Mouse (Mus musculus): ENCODE results near the gene A330070K13Rik.
A peak's percentile ranks its signal among the peaks of the same experiment; 100 is the strongest.

A330070K13Rik gene

GRCm38 (mm10) chr5:130384222-130384912 lies at the start of gene A330070K13Rik:
A330070K13Rik (minus strand) TSS chr5:130384631.
- DNase-seq: no peak

GRCm38 (mm10) chr5:130411516-130411915 lies 27.1 kb upstream of the A330070K13Rik start:
- DNase-seq: no peak

- DNase-seq: no peak
These were observed 25.3 kb upstream of the A330070K13Rik start for GRCm38 (mm10) chr5:130409706-130410105.

- peak in 1 of 2 experiments; percentile 47 for DNase-seq
These were observed 20.8 kb upstream of the A330070K13Rik start for GRCm38 (mm10) chr5:130405201-130405600.

GRCm38 (mm10) chr5:130400136-130400917 lies 15.9 kb upstream of the A330070K13Rik start:
- no peak for DNase-seq

GRCm38 (mm10) chr5:130395142-130395541 lies 10.7 kb upstream of the A330070K13Rik start:
- no peak for DNase-seq

GRCm38 (mm10) chr5:130394386-130394785 lies 10.0 kb upstream of the A330070K13Rik start:
- no peak for DNase-seq

- DNase-seq: no peak
These were observed 9.4 kb upstream of the A330070K13Rik start for GRCm38 (mm10) chr5:130393618-130394355.

GRCm38 (mm10) chr5:130386418-130386817 lies 2.0 kb upstream of the A330070K13Rik start:
- no peak for DNase-seq

GRCm38 (mm10) chr5:130375411-130375810 lies 9.0 kb downstream of the A330070K13Rik start:
- DNase-seq: no peak

- DNase-seq: no peak
These were observed 15.2 kb downstream of the A330070K13Rik start, which contains the start of gene Caln1 for GRCm38 (mm10) chr5:130369237-130369636. Caln1 (plus strand) TSS chr5:130369455.

GRCm38 (mm10) chr5:130368236-130368635 lies 16.2 kb downstream of the A330070K13Rik start:
- DNase-seq: no peak

GRCm38 (mm10) chr5:130363773-130364172 lies 20.7 kb downstream of the A330070K13Rik start:
- peak in 1 of 2 experiments; percentile 8 for DNase-seq

GRCm38 (mm10) chr5:130363111-130363510 lies 21.3 kb downstream of the A330070K13Rik start:
- DNase-seq: no peak

GRCm38 (mm10) chr5:130355223-130355622 lies 29.2 kb downstream of the A330070K13Rik start:
- DNase-seq: no peak

- no peak for DNase-seq
These were observed 38.6 kb downstream of the A330070K13Rik start for GRCm38 (mm10) chr5:130345871-130346270.

GRCm38 (mm10) chr5:130344999-130345398 lies 39.4 kb downstream of the A330070K13Rik start:
- DNase-seq: no peak

- DNase-seq: no peak
These were observed 43.8 kb downstream of the A330070K13Rik start for GRCm38 (mm10) chr5:130340656-130341055.

- DNase-seq: no peak
These were observed 49.0 kb downstream of the A330070K13Rik start for GRCm38 (mm10) chr5:130335462-130335861.

- DNase-seq: no peak
These were observed 50.5 kb downstream of the A330070K13Rik start for GRCm38 (mm10) chr5:130333971-130334370.

GRCm38 (mm10) chr5:130333566-130333965 lies 50.9 kb downstream of the A330070K13Rik start:
- DNase-seq: no peak

GRCm38 (mm10) chr5:130331206-130331605 lies 53.2 kb downstream of the A330070K13Rik start:
- DNase-seq: no peak

GRCm38 (mm10) chr5:130330801-130331200 lies 53.6 kb downstream of the A330070K13Rik start:
- no peak for DNase-seq

All from lung, postnatal 4 days (tissue).